Comparison of ENCODE assay signal across 17 mouse cellular contexts in genomic region chr13:103957175-103957940, GRCm38 (mm10). TPM values are rescaled to one million over a fixed set of nuclear protein-coding genes. Genes with fewer than 3 reads are reported as not detected.
DNase-seq lines count a peak whose midpoint lies in the region; ATAC-seq lines count a peak whose summit lies in the region.
"Had no signal": no experiment of that assay in that cellular context is flagged by ENCODE, and none has a peak within 500 bp of the region (broad histone marks: within the 10 kb centered on the region; RNA-seq: fewer than 3 reads in every experiment).

No protein-coding gene starts in this region.

- H3K4me1 ChIP-seq in heart, embryonic 13.5 days: peaks cover 19% of the 10 kb centered on the region
- 0 out of 2 replicates have a peak, but pooled peaks cover 3% of the 10 kb centered on the region for H3K4me1 ChIP-seq in intestine, embryonic 15.5 days (replicated peaks)
- H3K4me1 ChIP-seq in stomach, embryonic 15.5 days: peaks cover 7% of the 10 kb centered on the region; the same call in 1 of the 2 replicates
- H3K4me1 ChIP-seq in hindbrain, embryonic 14.5 days (replicated peaks; ENCODE audit: control insufficient read depth, insufficient read depth, low read length): no peaks in the 10 kb centered on the region
- H3K4me1 ChIP-seq: neural tube, embryonic 13.5 days had no signal

- H3K36me3 ChIP-seq in heart, embryonic 13.5 days: no peaks in the 10 kb centered on the region
- no peaks in the 10 kb centered on the region for H3K36me3 ChIP-seq in intestine, embryonic 15.5 days
- H3K36me3 ChIP-seq in stomach, embryonic 15.5 days: no peaks in the 10 kb centered on the region
- H3K36me3 ChIP-seq in hindbrain, embryonic 14.5 days (replicated peaks; ENCODE audit: control insufficient read depth, insufficient read depth): no peaks in the 10 kb centered on the region
- H3K36me3 ChIP-seq: liver, embryonic 13.5 days; midbrain, embryonic 12.5 days; neural tube, embryonic 13.5 days had no signal

- H3K4me2 ChIP-seq in heart, embryonic 13.5 days: no peak overlapping the region
- no peak overlapping the region for H3K4me2 ChIP-seq in intestine, embryonic 15.5 days (replicated peaks)
- no peak overlapping the region for H3K4me2 ChIP-seq in stomach, embryonic 15.5 days
- H3K4me2 ChIP-seq in hindbrain, embryonic 14.5 days (replicated peaks): no peak overlapping the region
- H3K4me2 ChIP-seq: liver, embryonic 13.5 days; midbrain, embryonic 12.5 days; neural tube, embryonic 13.5 days had no signal

- 0 out of 2 replicates have a peak overlapping the region, but pooled peaks have one; percentile 12 for H3K27ac ChIP-seq in heart, embryonic 13.5 days (replicated peaks)
- no peak overlapping the region for H3K27ac ChIP-seq in intestine, embryonic 15.5 days
- H3K27ac ChIP-seq in stomach, embryonic 15.5 days: peak overlapping the region; percentile 35; the same call in 1 of the 2 replicates
- no peak overlapping the region for H3K27ac ChIP-seq in hindbrain, embryonic 14.5 days
- H3K27ac ChIP-seq: layer of hippocampus, adult 2 months; liver, embryonic 13.5 days; midbrain, embryonic 12.5 days; neural tube, embryonic 13.5 days had no signal

- no peak for DNase-seq in heart, adult 8-10 months (ENCODE audit: low spot score)
- peak; percentile 16 for DNase-seq in retina, postnatal 1 day
- no peak for DNase-seq in retina, embryonic 14.5 days (ENCODE audit: low spot score)
- DNase-seq in hindbrain, embryonic 14.5 days (ENCODE audit: low spot score): no peak
- DNase-seq in left cerebral cortex, postnatal 14 days (ENCODE audit: low spot score in 2 of 2): no peak
- DNase-seq: adrenal gland, postnatal 36 days; cerebellum, adult 2 months; gastrocnemius, postnatal 14 days; heart, postnatal 36 days; liver, embryonic 13.5 days had no signal

- intact Hi-C loops in left cerebral cortex, postnatal 14 days (cut with DNase I): no loop called here

- H3K4me3 ChIP-seq in heart, embryonic 13.5 days: no peak overlapping the region
- H3K4me3 ChIP-seq in intestine, embryonic 15.5 days (replicated peaks): no peak overlapping the region
- H3K4me3 ChIP-seq in stomach, embryonic 15.5 days (replicated peaks): no peak overlapping the region
- H3K4me3 ChIP-seq in hindbrain, embryonic 14.5 days (replicated peaks; ENCODE audit: low read length): no peak overlapping the region
- H3K4me3 ChIP-seq: layer of hippocampus, adult 2 months; liver, embryonic 13.5 days; midbrain, embryonic 12.5 days; neural tube, embryonic 13.5 days had no signal

- no peak for ATAC-seq in heart, embryonic 13.5 days (ENCODE audit: extremely low read depth, insufficient number of reproducible peaks, low FRiP score, low TSS enrichment)
- peak; percentile 91 for ATAC-seq in intestine, embryonic 15.5 days
- ATAC-seq in stomach, embryonic 15.5 days (ENCODE audit: insufficient read depth, low FRiP score, low read depth): peak; percentile 68
- ATAC-seq in hindbrain, embryonic 14.5 days (ENCODE audit: low FRiP score): no peak
- ATAC-seq: Patski had no signal

- 31% methylated on average over 8 of the region's 8 CpGs for WGBS in heart, embryonic 13.5 days
- 40% methylated on average over 8 of the region's 8 CpGs for WGBS in intestine, embryonic 15.5 days
- 42% methylated on average over 8 of the region's 8 CpGs for WGBS in stomach, embryonic 15.5 days
- 79% methylated on average over 8 of the region's 8 CpGs for WGBS in hindbrain, embryonic 14.5 days

- H3K9ac ChIP-seq in heart, embryonic 13.5 days: no peak overlapping the region
- no peak overlapping the region for H3K9ac ChIP-seq in intestine, embryonic 15.5 days
- no peak overlapping the region for H3K9ac ChIP-seq in stomach, embryonic 15.5 days
- no peak overlapping the region for H3K9ac ChIP-seq in hindbrain, embryonic 14.5 days
- H3K9ac ChIP-seq: liver, embryonic 13.5 days; midbrain, embryonic 12.5 days; neural tube, embryonic 13.5 days had no signal

- no peaks in the 10 kb centered on the region for H3K27me3 ChIP-seq in heart, embryonic 13.5 days (replicated peaks)
- no peaks in the 10 kb centered on the region for H3K27me3 ChIP-seq in intestine, embryonic 15.5 days (replicated peaks)
- no peaks in the 10 kb centered on the region for H3K27me3 ChIP-seq in stomach, embryonic 15.5 days (replicated peaks)
- H3K27me3 ChIP-seq in hindbrain, embryonic 14.5 days (ENCODE audit: control insufficient read depth, insufficient read depth, low read length): no peaks in the 10 kb centered on the region
- H3K27me3 ChIP-seq: liver, embryonic 13.5 days; midbrain, embryonic 12.5 days; neural tube, embryonic 13.5 days; Patski had no signal

- no peaks in the 10 kb centered on the region for H3K9me3 ChIP-seq in heart, embryonic 13.5 days
- no peaks in the 10 kb centered on the region for H3K9me3 ChIP-seq in intestine, embryonic 15.5 days
- no peaks in the 10 kb centered on the region for H3K9me3 ChIP-seq in stomach, embryonic 15.5 days
- no peaks in the 10 kb centered on the region for H3K9me3 ChIP-seq in hindbrain, embryonic 14.5 days (ENCODE audit: control insufficient read depth, low read length)
- H3K9me3 ChIP-seq: liver, embryonic 13.5 days; midbrain, embryonic 12.5 days; neural tube, embryonic 13.5 days had no signal

RNA-seq across cellular contexts. Expression of gene Erbin, which starts 37.0 kb away (rescaled TPM):
- 9.3 and 10.0 TPM in 2 replicates for polyA plus RNA-seq in heart, embryonic 13.5 days (2015; fragmentation: Nextera tagmentation; extraction: Ambion mirVana)
- 10 to 100 TPM; 43.2 to 48.3 (median 45.9) TPM for total RNA-seq in heart, adult 8-10 months (2022)
- polyA plus RNA-seq in intestine, embryonic 15.5 days (2015; fragmentation: Nextera tagmentation; extraction: Ambion mirVana): 17.5 and 18.7 TPM in 2 replicates
- polyA plus RNA-seq in stomach, embryonic 15.5 days (2015; fragmentation: Nextera tagmentation; extraction: Ambion mirVana): 17.9 and 18.5 TPM in 2 replicates
- 15.0 and 16.5 TPM in 2 replicates for polyA plus RNA-seq in hindbrain, embryonic 14.5 days (2014; fragmentation: Nextera tagmentation; extraction: Ambion mirVana)
- 10 to 100 TPM; 31.5 to 33.5 TPM for total RNA-seq in left cerebral cortex, postnatal 14 days (2021)

Comparison
In these comparisons a context has a peak if more than half of its experiments do, and no peak if none do; other contexts are left out.
1. ATAC-seq: peak in intestine, embryonic 15.5 days (single experiment) and stomach, embryonic 15.5 days (single experiment); none in heart, embryonic 13.5 days (single experiment) and hindbrain, embryonic 14.5 days (single experiment).
2. H3K27ac ChIP-seq: peak in heart, embryonic 13.5 days (single experiment) and stomach, embryonic 15.5 days (single experiment); none in intestine, embryonic 15.5 days (single experiment) and hindbrain, embryonic 14.5 days (single experiment).